Mouse (Mus musculus): ENCODE data around the gene Tmem169. TPM values are rescaled to one million over a fixed set of nuclear protein-coding genes. Genes with fewer than 3 reads are reported as not detected.

The Tmem169 gene
- polyA plus RNA-seq, 1 experiment from 2014 or later: 1.1 TPM

DNA sequence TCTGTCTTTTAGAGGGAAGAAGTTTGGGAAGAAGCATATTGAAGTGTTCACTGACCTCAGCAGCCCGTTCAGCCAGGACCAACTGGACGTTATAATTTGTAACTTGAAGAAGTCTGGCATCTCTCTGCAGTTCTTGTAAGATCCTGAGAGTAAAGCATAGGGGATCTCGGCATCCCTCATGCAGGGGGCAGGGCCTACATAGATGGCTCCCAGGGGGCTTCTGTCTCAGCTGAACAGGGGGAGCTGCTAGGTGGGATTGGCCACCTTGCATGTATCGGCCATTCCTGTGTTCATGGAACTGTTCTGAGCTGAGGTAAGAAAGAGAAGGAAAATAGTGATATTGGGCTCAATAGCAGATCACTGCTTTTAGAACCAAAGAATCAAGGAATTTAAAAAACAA is 31.3 kb downstream of the Tmem169 start:
- H3K4me3 ChIP-seq: no peak overlapping the region
- H3K4me1 ChIP-seq: no peaks in the 10 kb centered on the region
- H3K9me3 ChIP-seq: no peaks in the 10 kb centered on the region
- 91% methylated on average over 4 of the region's 4 CpGs for WGBS
- peaks cover 50% of the 10 kb centered on the region for H3K36me3 ChIP-seq
- H3K27me3 ChIP-seq (ENCODE audit: insufficient read depth, poor library complexity, severe bottlenecking): peaks cover 49% of the 10 kb centered on the region
- DNase-seq (ENCODE audit: low spot score): peak; percentile 61
- H3K27ac ChIP-seq: no peak overlapping the region

DNA sequence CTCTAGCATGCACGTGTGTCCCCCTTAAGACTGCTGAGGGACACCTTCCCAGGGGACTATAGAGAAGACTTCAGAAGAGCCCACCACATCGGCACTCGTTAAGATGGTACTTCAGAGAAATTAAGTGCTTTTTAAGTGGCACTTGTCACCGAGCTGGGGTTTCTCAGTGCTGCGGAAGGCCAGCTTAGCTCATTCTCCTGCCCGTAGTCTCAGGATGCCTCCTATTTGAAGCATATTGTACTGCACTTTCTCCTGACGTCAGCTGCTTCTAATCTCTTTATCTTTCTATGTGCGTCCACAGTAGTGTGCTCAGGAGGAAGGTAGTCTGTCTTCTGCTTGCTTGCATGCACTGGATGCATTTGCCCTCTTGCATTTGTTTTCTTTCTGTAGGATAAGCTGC is 32.2 kb downstream of the Tmem169 start:
- H3K4me3 ChIP-seq: no peak overlapping the region
- H3K27ac ChIP-seq: no peak overlapping the region
- peaks cover 56% of the 10 kb centered on the region for H3K27me3 ChIP-seq (ENCODE audit: insufficient read depth, poor library complexity, severe bottlenecking)
- 45% methylated on average over 8 of the region's 8 CpGs for WGBS
- H3K4me1 ChIP-seq: no peaks in the 10 kb centered on the region
- H3K9me3 ChIP-seq: no peaks in the 10 kb centered on the region
- peaks cover 59% of the 10 kb centered on the region for H3K36me3 ChIP-seq
- no peak for DNase-seq (ENCODE audit: low spot score)

DNA sequence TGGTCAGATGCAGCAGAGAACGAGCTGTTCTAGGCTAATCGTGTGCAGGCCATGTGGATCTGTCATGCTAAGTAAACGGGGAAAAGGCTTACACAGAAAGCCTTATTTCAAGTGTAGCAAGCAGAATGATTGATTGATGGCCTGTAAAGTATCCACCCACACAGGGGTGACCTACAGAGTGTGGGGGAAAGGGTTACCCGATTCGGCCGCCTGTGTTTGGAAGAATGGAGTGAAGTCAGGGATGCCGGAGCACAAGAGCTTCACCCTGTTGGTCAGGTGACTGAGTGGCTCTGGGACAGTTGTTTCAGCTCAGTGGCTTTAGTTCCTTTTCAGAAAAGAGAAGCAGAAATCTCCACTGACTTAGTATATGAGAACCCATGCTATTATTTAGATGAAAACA is 32.7 kb downstream of the Tmem169 start:
- Histone ChIP-seq H3K9me3 (no peaks in the 10 kb centered on the region), H3K27ac (no peak overlapping the region), H3K4me3 (no peak overlapping the region), H3K27me3 (ENCODE audit: insufficient read depth, poor library complexity, severe bottlenecking) (peaks cover 51% of the 10 kb centered on the region), H3K36me3 (peaks cover 56% of the 10 kb centered on the region), H3K4me1 (no peaks in the 10 kb centered on the region)
- DNase-seq (ENCODE audit: low spot score): peak; percentile 64
- WGBS: 80% methylated on average over 7 of the region's 7 CpGs

DNA sequence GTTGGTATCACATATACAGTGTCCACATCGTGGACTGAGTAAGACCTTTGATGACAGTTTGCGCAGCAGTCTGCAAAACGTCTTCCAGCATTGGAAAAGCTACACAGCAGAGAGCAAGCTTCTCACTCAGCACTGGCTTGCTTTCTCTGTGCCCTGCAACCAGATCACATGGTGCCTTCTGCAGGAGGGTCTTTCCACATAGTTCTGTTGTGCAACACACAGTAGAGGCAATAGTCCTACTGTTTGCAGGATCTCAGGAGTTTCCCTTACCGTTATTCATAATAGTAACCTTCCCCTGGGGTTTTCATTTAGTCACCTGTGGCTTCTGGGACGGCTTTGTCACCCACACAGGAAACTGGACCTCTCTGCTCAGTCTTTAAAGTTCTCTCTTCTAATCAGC is 36.6 kb downstream of the Tmem169 start:
- Histone ChIP-seq H3K27me3 (ENCODE audit: insufficient read depth, poor library complexity, severe bottlenecking) (peaks cover 33% of the 10 kb centered on the region), H3K27ac (no peak overlapping the region), H3K4me3 (no peak overlapping the region), H3K4me1 (no peaks in the 10 kb centered on the region), H3K9me3 (no peaks in the 10 kb centered on the region), H3K36me3 (peaks cover 56% of the 10 kb centered on the region)
- WGBS: 93% methylated on average over 5 of the region's 5 CpGs
- DNase-seq (ENCODE audit: low spot score): no peak

DNA sequence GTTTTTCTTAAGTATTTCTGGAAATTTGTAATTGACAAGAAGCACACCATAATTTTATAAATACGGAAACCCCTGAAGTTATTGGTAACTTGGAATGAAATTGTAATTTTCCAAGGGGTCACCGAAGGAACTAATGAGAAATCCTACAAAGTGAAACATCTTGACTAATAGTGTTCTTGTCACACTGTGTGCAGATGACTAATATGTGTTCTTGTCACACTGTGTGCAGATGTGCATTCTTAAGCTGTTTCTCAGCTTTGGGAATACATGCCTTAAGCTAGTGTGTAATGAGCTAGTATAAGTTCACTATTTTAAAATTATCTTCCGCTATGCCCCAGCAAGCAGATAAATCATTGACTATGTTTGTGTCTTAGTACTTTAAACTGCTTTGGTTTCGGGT is 39.1 kb downstream of the Tmem169 start:
- Histone ChIP-seq H3K36me3 (peaks cover 63% of the 10 kb centered on the region), H3K4me3 (no peak overlapping the region), H3K9me3 (no peaks in the 10 kb centered on the region), H3K4me1 (no peaks in the 10 kb centered on the region), H3K27me3 (ENCODE audit: insufficient read depth, poor library complexity, severe bottlenecking) (peaks cover 27% of the 10 kb centered on the region), H3K27ac (no peak overlapping the region)
- no peak for DNase-seq (ENCODE audit: low spot score)
- WGBS: 91% methylated on average over 4 of the region's 4 CpGs

DNA sequence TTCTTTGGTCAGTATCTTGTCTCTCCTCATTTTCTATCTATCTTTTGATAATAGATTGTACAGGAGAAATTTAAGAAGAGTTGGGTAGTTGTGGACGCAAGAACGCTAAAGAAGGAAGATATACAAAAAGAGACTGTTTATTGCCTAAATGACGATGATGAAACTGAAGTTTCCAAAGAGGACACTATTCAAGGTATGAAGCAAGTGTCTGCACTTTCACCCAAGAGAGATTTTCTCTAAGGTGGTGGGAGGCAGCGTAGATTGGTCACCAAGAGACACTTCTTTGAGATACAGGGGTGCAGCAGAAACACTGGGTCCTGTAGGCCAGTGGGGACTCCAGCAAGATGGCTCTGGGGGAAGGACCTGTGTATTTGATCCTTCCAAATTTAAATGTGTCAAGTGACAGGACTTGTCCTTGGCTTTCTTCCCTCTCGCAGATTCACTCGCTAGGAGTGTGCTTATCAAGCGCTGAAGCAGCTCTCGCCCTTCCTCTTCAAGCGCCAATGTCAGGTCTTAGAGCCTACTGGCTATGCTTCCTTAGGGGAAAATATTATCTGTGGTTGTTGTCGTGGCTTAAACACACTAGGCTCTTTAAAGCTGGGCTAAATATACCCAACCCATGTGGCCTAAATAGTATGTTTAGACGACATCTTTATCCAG is 42.1 kb downstream of the Tmem169 start:
- H3K4me1 ChIP-seq: no peaks in the 10 kb centered on the region
- peaks cover 6% of the 10 kb centered on the region; the same call in 1 of the 2 replicates for H3K27me3 ChIP-seq (ENCODE audit: insufficient read depth, poor library complexity, severe bottlenecking)
- H3K9me3 ChIP-seq: no peaks in the 10 kb centered on the region
- peak; percentile 33 for DNase-seq (ENCODE audit: low spot score)
- H3K36me3 ChIP-seq: peaks cover 55% of the 10 kb centered on the region
- 77% methylated on average over 11 of the region's 11 CpGs for WGBS
- H3K27ac ChIP-seq: no peak overlapping the region
- no peak overlapping the region for H3K4me3 ChIP-seq

DNA sequence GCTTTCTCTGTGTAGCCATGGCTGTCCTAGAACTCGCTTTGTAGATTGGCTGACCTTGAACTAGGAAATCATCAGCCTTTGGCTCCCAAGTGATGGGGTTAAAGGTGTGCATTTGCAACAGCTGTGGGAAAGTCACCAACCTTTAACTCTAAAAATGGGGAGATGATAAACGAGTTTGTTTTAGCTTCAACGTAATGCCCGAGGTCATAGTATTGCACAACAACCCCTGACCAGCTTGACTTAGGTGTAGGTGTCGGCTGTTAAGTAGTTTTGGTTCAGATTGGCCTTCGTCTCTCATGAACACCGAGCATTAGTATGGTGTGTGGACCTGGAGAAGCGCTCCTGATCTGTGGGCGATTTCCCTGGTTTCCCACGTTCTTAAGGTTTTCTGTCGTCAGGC is 50.6 kb downstream of the Tmem169 start:
- H3K9me3 ChIP-seq: no peaks in the 10 kb centered on the region
- H3K27me3 ChIP-seq (ENCODE audit: insufficient read depth, poor library complexity, severe bottlenecking): no peaks in the 10 kb centered on the region
- no peak for DNase-seq (ENCODE audit: low spot score)
- 89% methylated on average over 11 of the region's 11 CpGs for WGBS
- H3K27ac ChIP-seq: no peak overlapping the region
- H3K4me1 ChIP-seq: no peaks in the 10 kb centered on the region
- peaks cover 45% of the 10 kb centered on the region for H3K36me3 ChIP-seq
- no peak overlapping the region for H3K4me3 ChIP-seq

DNA sequence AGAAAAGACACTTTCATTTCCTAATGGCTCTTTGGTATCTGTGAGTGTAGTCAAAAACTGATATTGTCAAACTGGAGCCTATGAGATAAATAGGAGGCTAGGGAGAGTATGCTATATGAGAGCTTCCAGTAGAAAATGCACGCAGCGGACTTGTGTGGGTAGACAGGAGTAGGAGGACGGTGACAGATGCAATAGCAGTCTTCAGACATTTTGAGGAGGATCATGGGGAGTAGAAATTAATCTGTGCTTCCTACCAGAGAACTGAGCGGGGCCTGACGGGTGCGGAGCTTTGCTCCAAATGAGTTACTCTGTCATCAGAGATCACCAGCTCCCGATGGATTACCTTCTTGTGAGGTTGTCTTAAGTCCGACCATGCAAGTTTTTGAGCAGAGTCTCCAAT is 52.6 kb downstream of the Tmem169 start:
- Histone ChIP-seq H3K4me3 (no peak overlapping the region), H3K9me3 (no peaks in the 10 kb centered on the region), H3K4me1 (no peaks in the 10 kb centered on the region), H3K27me3 (ENCODE audit: insufficient read depth, poor library complexity, severe bottlenecking) (no peaks in the 10 kb centered on the region), H3K27ac (no peak overlapping the region), H3K36me3 (peaks cover 40% of the 10 kb centered on the region)
- 92% methylated on average over 8 of the region's 8 CpGs for WGBS
- no peak for DNase-seq (ENCODE audit: low spot score)

DNA sequence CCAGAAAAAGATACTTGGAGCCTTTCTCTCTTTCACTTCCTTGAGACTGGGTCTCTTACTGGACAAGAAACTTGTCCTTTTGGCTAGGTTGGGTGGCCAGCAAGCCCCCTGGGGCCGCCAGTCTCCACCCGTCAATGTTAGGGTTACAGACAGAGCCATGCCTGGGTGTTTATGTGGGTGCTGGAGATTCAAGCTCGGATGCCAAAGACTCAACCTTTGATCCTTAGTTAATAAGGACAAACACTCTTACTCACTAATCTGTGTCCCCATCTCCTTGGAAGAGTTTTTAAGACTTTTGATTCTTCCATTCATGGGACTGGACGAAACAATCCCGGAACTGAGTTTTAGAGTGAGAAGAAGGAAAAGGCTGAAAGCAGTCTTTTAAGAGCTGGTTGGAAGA is 54.2 kb downstream of the Tmem169 start:
- no peak for DNase-seq (ENCODE audit: low spot score)
- Histone ChIP-seq H3K36me3 (peaks cover 43% of the 10 kb centered on the region), H3K9me3 (no peaks in the 10 kb centered on the region), H3K27me3 (ENCODE audit: insufficient read depth, poor library complexity, severe bottlenecking) (no peaks in the 10 kb centered on the region), H3K27ac (no peak overlapping the region), H3K4me1 (no peaks in the 10 kb centered on the region), H3K4me3 (no peak overlapping the region)
- 90% methylated on average over 5 of the region's 5 CpGs for WGBS

DNA sequence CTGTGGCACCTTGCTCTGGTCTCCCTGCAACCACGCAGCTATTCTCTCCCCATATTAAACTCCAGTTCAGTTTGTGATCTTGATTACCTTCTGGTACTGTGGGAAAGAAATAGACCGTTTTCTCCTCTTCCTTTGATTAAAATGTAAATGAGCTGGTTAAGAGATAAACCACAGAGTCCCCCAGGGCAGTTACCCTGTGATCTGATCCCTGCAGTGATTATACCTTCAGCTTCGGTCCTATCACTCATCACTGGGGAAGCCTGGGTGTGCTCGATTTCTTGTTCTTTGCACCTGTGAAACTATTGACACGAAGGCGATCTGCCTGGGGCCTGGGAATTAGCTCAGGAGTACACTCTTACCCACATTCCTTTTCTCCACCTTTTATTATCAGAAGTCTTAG is 63.7 kb downstream of the Tmem169 start:
- Histone ChIP-seq H3K9me3 (no peaks in the 10 kb centered on the region), H3K27ac (no peak overlapping the region), H3K36me3 (peaks cover 46% of the 10 kb centered on the region; the same call in 1 of the 2 replicates), H3K4me3 (no peak overlapping the region), H3K4me1 (no peaks in the 10 kb centered on the region), H3K27me3 (ENCODE audit: insufficient read depth, poor library complexity, severe bottlenecking) (no peaks in the 10 kb centered on the region)
- no peak for DNase-seq (ENCODE audit: low spot score)
- WGBS: 79% methylated on average over 6 of the region's 6 CpGs

Other genes with a start within 250 kb of the Tmem169 start
- gene Mreg, start 72.1 kb upstream of the Tmem169 start, polyA plus RNA-seq (2016; fragmentation: Nextera tagmentation; extraction: Ambion mirVana): 4.0 and 4.2 TPM in 2 replicates
- 20.4 and 28.6 TPM in 2 replicates for gene Pecr, start 55 bp upstream of the Tmem169 start, polyA plus RNA-seq (2016; fragmentation: Nextera tagmentation; extraction: Ambion mirVana)
- 24.1 and 35.1 TPM in 2 replicates for gene Xrcc5, start 23.1 kb downstream of the Tmem169 start, polyA plus RNA-seq (2016; fragmentation: Nextera tagmentation; extraction: Ambion mirVana)

Measured in heart, embryonic 10.5 days (tissue).